Mouse (Mus musculus): ENCODE measurements around the gene Iqschfp. TPM values are rescaled to one million over a fixed set of nuclear protein-coding genes. Genes with fewer than 3 reads are reported as not detected.

Gene Iqschfp
- total RNA-seq, 1 experiment from 2014 or later, result not detected

GRCm38 (mm10) chr3:68669418-68669974 lies 777.5 kb downstream of the Iqschfp start:
- no peak for ATAC-seq (replicated peaks; ENCODE audit: insufficient number of reproducible peaks, low FRiP score, low TSS enrichment, poor library complexity, severe bottlenecking)

DNA sequence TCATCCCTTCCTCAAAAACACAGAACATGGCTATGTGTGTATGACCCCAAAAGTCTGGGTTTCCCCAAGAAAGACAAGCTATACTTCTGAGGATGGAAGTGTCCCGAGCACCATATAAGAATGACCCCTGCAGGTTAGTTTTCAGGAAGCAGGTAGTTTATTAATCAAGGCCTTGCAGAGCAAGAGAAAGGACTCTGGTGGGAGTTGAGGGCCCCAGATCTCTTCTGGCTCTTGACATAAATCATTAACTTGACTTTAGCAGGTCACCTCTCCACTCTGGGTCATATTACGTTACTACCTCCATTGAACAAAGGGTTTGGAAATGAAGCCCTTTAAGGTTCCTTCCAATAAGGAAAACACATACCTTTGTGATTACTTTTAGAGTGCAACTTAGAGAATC lies 782.7 kb downstream of the Iqschfp start:
- ATAC-seq (replicated peaks; ENCODE audit: insufficient number of reproducible peaks, low FRiP score, low TSS enrichment, poor library complexity, severe bottlenecking), result no peak

DNA sequence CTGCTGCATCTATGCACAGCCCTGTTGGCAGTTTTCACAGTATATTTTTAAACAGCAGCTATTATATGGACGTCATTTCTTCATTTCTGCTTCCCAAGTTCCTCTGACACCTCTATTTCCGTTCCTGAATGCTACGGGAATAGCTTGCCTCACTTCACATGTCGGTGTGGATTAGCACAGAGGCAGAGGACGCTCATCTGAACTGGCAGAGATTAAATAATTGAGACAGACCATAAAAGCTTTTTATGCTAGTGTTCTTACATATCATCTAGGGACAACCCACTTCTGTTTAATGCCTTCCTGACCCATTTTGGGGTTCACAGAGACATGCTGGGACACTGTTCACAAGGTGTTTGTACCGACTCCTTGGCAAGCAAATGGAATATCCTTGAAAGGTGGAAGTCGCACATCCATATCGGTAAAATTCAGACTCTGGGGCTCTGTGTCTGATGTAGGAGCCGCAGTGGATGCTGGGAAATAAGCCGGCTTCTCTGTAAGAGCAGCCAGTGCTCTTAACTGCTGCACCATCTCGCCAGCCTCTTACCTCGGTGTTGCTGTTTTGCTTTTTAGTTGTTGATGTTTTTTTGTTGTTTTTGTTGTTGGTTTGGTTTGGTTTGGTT lies 783.3 kb downstream of the Iqschfp start:
- ATAC-seq (replicated peaks; ENCODE audit: insufficient number of reproducible peaks, low FRiP score, low TSS enrichment, poor library complexity, severe bottlenecking), result no peak

Other genes starting within 250 kb of the Iqschfp start
- gene Iqcj, start within 50 bp of the Iqschfp start, total RNA-seq (2017), result not detected in 3 replicates
- 0.29 to 0.39 TPM in 2 of 3 replicates, not detected in the other for gene Schip1, start 172.6 kb downstream of the Iqschfp start, total RNA-seq (2017)

Data from monocyte, adult 5-6 weeks (primary cell).